Mouse (Mus musculus) v-Abl transformed pro-B cells (cell line): Measurements from ENCODE around the gene Rpl35a.

Source experiments
- in situ Hi-C, 2 experiments: fragments of 400-800 bp; cut with MboI; formaldehyde crosslinking; loops; one replicate each; pipeline ENCODE4 v1.15.1; 2025; ENCODE audit not compliant: unreplicated experiment in 2 of 2

Rpl35a gene

GRCm38 (mm10) chr16:33056095-33056785 lies at the start of gene Rpl35a, which contains the start of gene Iqcg:
TSS of gene Rpl35a (plus strand) at chr16:33056453.
TSS of gene Iqcg (minus strand) at chr16:33056218.
- in situ Hi-C loops, result no loop called here

- in situ Hi-C loops, result no loop called here
These were observed 49.4 kb upstream of the Rpl35a start for GRCm38 (mm10) chr16:33006888-33007287.

DNA sequence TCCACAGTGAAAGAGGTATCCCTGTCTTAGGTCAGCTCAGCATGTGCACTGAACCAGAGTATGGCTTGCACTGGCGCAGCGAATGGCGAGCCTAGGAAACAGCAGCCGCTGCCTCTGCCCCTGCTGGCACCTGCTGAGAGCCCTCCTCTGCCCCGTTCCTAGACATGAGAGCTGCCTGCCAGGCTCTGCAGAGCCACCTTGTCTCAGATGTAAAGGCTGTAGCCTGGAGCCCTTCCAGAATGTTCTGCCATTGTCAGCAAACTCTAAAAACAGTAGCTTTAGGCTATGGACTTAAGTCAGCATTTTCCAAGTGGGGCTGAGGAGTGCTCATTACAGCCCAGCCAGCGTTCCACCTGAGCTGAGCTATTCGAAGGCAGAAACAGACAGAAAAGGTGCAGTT lies 48.8 kb upstream of the Rpl35a start:
- in situ Hi-C loops, result no loop called here

DNA sequence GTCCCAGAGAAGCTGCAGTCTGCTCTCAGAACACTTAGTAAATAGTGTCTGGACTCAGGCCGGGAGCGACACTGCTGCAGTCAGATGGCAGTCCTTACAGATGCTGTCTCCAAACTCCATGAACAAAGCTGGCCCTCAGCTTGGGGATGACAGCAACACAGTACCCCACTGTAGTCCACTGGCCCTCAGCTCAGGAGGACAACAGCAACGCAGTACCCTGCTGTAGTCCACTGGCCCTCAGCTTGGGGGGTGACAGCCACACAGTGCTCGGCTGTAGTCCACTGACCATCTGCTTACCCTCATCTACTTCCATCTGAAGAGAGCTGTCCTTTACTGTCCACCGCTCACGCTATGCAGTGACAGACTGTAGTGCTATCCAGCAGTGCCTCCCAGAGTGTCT lies 46.1 kb upstream of the Rpl35a start:
- in situ Hi-C loops, result no loop called here

DNA sequence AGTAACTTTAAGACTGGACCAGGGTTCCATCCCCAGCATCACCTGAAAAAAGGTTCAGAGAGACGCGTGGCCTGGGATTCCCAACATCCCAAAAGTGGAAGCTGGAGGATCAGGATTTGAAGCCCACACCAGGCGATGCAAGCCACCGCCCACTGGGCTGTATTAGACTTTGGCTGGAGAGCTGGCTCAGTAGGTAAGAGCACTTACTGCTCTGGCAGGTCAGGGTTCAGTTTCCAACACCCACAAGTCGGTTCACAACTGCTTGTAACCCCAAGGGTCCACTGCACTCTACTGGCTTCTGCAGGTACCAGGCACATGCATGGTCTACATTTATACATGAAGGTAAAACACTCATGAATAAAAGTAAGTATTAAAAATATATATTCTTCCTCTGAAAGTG lies 42.5 kb upstream of the Rpl35a start:
- in situ Hi-C loops, result no loop called here

- in situ Hi-C loops, result no loop called here
These were observed 41.3 kb upstream of the Rpl35a start for GRCm38 (mm10) chr16:33014921-33015320.

- in situ Hi-C loops, result no loop called here
These were observed 40.8 kb upstream of the Rpl35a start for GRCm38 (mm10) chr16:33015396-33015907.

DNA sequence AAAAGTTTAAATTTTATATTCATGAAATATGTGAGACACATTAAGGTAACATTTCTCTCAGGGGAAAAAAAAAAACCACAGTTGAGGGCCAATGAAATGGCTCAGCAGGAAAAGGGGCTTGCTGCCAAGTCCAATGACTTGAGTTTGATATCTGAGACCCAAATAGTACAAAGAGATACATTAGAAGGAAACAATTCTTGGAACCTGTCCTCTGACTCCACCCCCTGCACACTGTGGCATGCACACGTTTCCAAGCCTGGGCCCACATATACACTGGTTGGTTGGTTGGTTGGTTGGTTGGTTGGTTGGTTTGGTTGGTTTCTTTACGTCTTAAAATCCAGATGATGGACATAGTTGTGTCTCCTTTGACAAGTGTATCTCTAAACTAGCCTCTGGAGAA lies 40.3 kb upstream of the Rpl35a start:
- in situ Hi-C loops, result no loop called here

- in situ Hi-C loops, result no loop called here
These were observed 38.4 kb upstream of the Rpl35a start for GRCm38 (mm10) chr16:33017677-33018349.

- in situ Hi-C loops, result no loop called here
These were observed 37.0 kb upstream of the Rpl35a start for GRCm38 (mm10) chr16:33019117-33019770.

DNA sequence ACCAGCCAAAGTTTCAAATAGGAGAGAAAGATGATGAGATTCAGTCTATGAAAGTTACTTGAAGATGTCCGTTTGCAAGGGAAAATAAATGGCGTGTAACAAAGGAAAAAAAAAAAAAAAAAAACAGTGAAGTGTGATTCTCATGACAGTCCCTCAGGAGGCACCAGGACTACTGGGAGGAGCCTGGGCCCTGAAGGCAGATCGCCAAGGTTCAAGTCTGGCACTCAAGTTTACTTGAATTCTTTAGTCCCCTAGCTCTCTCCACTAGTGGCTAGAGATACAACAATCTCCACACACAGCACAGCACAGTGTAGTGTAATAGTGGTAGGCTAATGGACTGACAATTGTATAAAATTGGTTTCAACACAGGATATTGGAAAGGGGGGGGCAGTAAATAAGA lies 34.9 kb upstream of the Rpl35a start:
- in situ Hi-C loops, result loop anchor here (5.0 to 10.0 kb wide), 4 partner anchors 131 to 1093 kb away; partner anchors contain the start of gene Smbd1 (in 2 of the 2)

DNA sequence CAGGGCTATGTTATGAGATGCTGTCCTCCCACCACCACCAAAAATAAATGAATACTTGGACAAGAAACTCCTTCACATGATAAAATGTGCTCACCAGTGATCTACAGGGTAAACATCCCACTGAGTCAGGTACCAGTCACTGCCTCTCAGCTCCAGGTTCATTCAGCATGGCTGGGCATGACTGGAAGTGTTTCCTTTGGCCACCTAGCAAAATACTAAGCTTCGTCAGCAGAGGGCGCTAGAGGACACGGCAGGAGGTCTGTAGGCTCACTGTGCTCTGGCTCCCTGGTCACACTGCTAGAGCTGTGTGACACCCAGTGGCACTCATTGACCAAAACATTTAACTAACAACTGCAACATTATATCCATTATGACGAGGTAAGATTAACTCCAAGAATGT lies 32.5 kb upstream of the Rpl35a start:
- in situ Hi-C loops, result loop anchor here (5.0 to 10.0 kb wide), 4 partner anchors 129 to 1091 kb away; partner anchors contain the start of gene Smbd1 (in 2 of the 2)

GRCm38 (mm10) chr16:33024456-33025104 lies 31.7 kb upstream of the Rpl35a start:
- in situ Hi-C loops, result loop anchor here (5.0 to 25.0 kb wide), 5 partner anchors 128 to 1090 kb away; partner anchors contain the start of genes Smbd1 (in 2 of the 2) and Umps (in 1 of the 2)

DNA sequence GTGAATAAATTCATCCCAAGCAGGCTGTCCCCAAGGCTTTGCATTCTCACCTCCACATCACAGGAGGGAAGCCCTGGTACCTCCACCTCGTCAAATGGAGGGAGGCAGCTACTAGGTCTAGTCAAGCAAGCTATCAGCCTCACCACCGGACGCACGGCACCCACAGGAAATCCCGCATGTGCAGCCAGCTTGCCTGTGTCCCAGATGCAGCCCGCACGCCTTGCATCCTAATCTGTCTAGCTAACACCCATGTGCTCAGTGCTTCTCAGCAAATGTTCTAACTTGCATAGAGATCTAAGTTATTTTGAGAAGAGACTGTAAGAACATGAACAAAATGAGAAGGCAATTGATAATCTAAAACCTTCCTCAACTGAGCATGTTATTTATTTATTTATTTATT lies 29.9 kb upstream of the Rpl35a start:
- in situ Hi-C loops, result loop anchor here (10.0 to 25.0 kb wide), 2 partner anchors 936 to 1088 kb away; partner anchors contain the start of gene Umps (in 1 of the 2)

- in situ Hi-C loops, result loop anchor here in 1 of 2 experiments (25.0 kb wide), 1 partner anchor 926 kb away; the partner anchor contains the start of gene Umps
These were observed 20.2 kb upstream of the Rpl35a start for GRCm38 (mm10) chr16:33036006-33036405.

- in situ Hi-C loops, result loop anchor here in 1 of 2 experiments (25.0 kb wide), 1 partner anchor 920 kb away; the partner anchor contains the start of gene Umps
These were observed 13.6 kb upstream of the Rpl35a start for GRCm38 (mm10) chr16:33042682-33043081.

DNA sequence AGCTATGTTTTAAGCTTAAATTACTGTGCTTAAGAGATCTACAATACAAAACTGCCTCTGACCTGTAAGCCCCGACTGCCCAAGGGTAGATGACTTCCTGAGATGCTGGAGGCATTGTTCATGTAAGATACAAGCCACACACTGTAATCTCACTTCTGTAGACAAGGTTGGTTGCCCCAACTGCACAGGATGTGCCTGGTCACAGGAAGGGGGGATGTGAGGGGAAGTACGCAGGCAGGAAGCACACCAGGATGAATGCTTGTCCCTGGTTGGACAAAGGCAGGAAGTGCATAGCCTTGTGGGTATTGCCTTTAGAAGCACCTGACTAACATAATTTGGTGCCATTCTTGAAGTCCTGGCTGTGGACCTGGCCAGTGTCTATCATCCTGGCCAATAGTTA lies 13.0 kb upstream of the Rpl35a start:
- in situ Hi-C loops, result loop anchor here in 1 of 2 experiments (25.0 kb wide), 1 partner anchor 919 kb away; the partner anchor contains the start of gene Umps

DNA sequence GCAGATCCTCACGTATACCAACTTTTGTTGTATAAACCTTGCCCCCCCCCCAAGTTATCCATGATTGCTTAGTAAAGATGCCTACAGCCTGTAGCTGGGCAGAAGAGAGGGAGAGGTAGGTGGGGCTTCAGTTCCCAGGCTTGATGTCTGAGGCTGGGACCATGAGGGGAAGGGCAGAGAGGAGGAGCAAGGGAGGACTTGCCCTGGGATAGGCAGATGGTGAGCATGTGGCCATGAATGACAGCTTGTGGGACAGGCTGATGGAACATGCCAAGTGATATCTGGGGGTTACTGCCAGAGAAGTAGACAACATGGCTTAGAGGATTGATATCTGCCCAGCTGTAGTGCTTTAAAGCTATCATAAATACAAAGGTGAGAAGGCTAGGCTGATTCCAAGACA lies 8.2 kb upstream of the Rpl35a start:
- in situ Hi-C loops, result loop anchor here in 1 of 2 experiments (25.0 kb wide), 1 partner anchor 914 kb away; the partner anchor contains the start of gene Umps

- in situ Hi-C loops, result loop anchor here in 1 of 2 experiments (25.0 kb wide), 1 partner anchor 914 kb away; the partner anchor contains the start of gene Umps
These were observed 7.6 kb upstream of the Rpl35a start for GRCm38 (mm10) chr16:33048686-33049085.

- in situ Hi-C loops, result loop anchor here in 1 of 2 experiments (25.0 kb wide), 1 partner anchor 912 kb away; the partner anchor contains the start of gene Umps
These were observed 6.4 kb upstream of the Rpl35a start for GRCm38 (mm10) chr16:33049809-33050208.
